Mouse (Mus musculus) central nervous system, embryonic 14 days (tissue): Measurements from ENCODE around the gene Megf9. TPM values are rescaled to one million over a fixed set of nuclear protein-coding genes. Genes with fewer than 3 reads are reported as not detected.

Experiments
- polyA plus RNA-seq: library from polyadenylated mRNA; depleted of rRNA; stranded (reverse); fragments of >200 nt; gene quantifications from 2 replicates; pipeline ENCODE4 v1.2.3, GENCODE M21; 2012; rRNA removed

Gene Megf9
- polyA plus RNA-seq: 23.2 and 25.1 TPM in 2 replicates

GRCm38 (mm10) chr4:70534891-70535269, at the start of gene Megf9:
Megf9 (minus strand) TSS chr4:70534995.

GRCm38 (mm10) chr4:70409994-70410721, 124.6 kb downstream of the Megf9 start, which contains the start of gene Cdk5rap2:
Cdk5rap2 (minus strand) TSS chr4:70410443.

Other genes starting within 250 kb of the Megf9 start
- 18.4 and 19.1 TPM in 2 replicates for gene Cdk5rap2, start 124.6 kb downstream of the Megf9 start, polyA plus RNA-seq